Mouse (Mus musculus) thymus, adult 2 months (tissue): ENCODE data around the gene Cabcoco1.

ENCODE experiments used
- CTCF ChIP-seq: fragments of 200-500 bp; IDR thresholded peaks from 2 replicates; pipeline ENCODE4 v1.5.1; 2012; ENCODE audit warnings: mild to moderate bottlenecking, control low read depth, low read length, moderate library complexity, borderline replicate concordance; ENCODE audit not compliant: control insufficient read depth, poor library complexity, insufficient read depth; ENCODE audit errors: extremely low read depth
- POLR2A ChIP-seq: fragments of 200-500 bp; IDR thresholded peaks from 2 replicates; pipeline ENCODE4 v1.6.1; 2012; ENCODE audit warnings: mild to moderate bottlenecking, low read length, control low read depth, moderate library complexity; ENCODE audit not compliant: control insufficient read depth, poor library complexity, insufficient read depth; ENCODE audit errors: extremely low read depth

GRCm38 (mm10) chr10:68501067-68501466, 40.6 kb downstream of the Cabcoco1 start:
- TF ChIP-seq CTCF (no peak), POLR2A (no peak)
